Mouse (Mus musculus) heart, embryonic 11.5 days (tissue): Measurements from ENCODE around the gene Limch1. TPM values are rescaled to one million over a fixed set of nuclear protein-coding genes. Genes with fewer than 3 reads are reported as not detected.
A peak's percentile ranks its signal among the peaks of the same experiment; 100 is the strongest.

ENCODE experiments used
- ATAC-seq: fragments of 200-750 bp; cut with Nextera tagmentation; replicated peaks from 2 replicates; pipeline ENCODE4 v1.8.0; 2017; ENCODE audit warnings: moderate library complexity; ENCODE audit not compliant: insufficient number of reproducible peaks, low FRiP score, low TSS enrichment
- H3K27ac ChIP-seq: fragments of 300-500 bp; sonication (generic); 2 replicates; pipeline ENCODE4 v1.5.1; 2014; ENCODE audit warnings: mild to moderate bottlenecking, low read depth, low read length
- H3K27me3 ChIP-seq: fragments of 300-500 bp; sonication (generic); 2 replicates; pipeline ENCODE4 v1.6.1; 2014; ENCODE audit warnings: mild to moderate bottlenecking, low read length, mixed read lengths; ENCODE audit not compliant: control insufficient read depth, insufficient read depth
- H3K36me3 ChIP-seq: fragments of 300-500 bp; sonication (generic); 2 replicates; pipeline ENCODE4 v1.6.1; 2014; ENCODE audit warnings: mild to moderate bottlenecking, low read length, moderate library complexity, mixed read lengths; ENCODE audit not compliant: control insufficient read depth, insufficient read depth
- H3K4me1 ChIP-seq: fragments of 300-500 bp; sonication (generic); 2 replicates; pipeline ENCODE4 v1.6.1; 2014; ENCODE audit warnings: low read length; ENCODE audit not compliant: control insufficient read depth, insufficient read depth
- H3K4me2 ChIP-seq: fragments of 300-500 bp; sonication (generic); 2 replicates; pipeline ENCODE4 v1.6.1; 2014; ENCODE audit warnings: mild to moderate bottlenecking, moderate library complexity
- H3K4me3 ChIP-seq: fragments of 300-500 bp; sonication (generic); 2 replicates; pipeline ENCODE4 v1.5.1; 2014; ENCODE audit warnings: low read depth, low read length
- H3K9ac ChIP-seq: fragments of 300-500 bp; sonication (generic); 2 replicates; pipeline ENCODE4 v1.6.1; 2014; ENCODE audit warnings: mild to moderate bottlenecking, low read depth, low read length, moderate library complexity
- H3K9me3 ChIP-seq: fragments of 300-500 bp; sonication (generic); replicated peaks from 2 replicates; pipeline ENCODE4 v1.6.1; 2016; ENCODE audit warnings: low read length; ENCODE audit not compliant: control insufficient read depth
- WGBS: fragments of 180-500 bp; shearing (Covaris S2); extraction: QIAGEN DNeasy Blood & Tissue Kit; methylation state at CpG from one replicate; pipeline ENCODE4 v1.1.7; 2014; ENCODE audit not compliant: insufficient replicate concordance; 5-methylcytosine and 5-hydroxymethylcytosine counted together
- polyA plus RNA-seq: library from polyadenylated mRNA; unstranded; fragments of >200 nt; fragmentation: Nextera tagmentation; extraction: Ambion mirVana; gene quantifications from 2 replicates; pipeline ENCODE4 v1.2.1, GENCODE M21; 2014

Gene Limch1
- polyA plus RNA-seq, 1 experiment from 2014 or later = 32.8 TPM

DNA sequence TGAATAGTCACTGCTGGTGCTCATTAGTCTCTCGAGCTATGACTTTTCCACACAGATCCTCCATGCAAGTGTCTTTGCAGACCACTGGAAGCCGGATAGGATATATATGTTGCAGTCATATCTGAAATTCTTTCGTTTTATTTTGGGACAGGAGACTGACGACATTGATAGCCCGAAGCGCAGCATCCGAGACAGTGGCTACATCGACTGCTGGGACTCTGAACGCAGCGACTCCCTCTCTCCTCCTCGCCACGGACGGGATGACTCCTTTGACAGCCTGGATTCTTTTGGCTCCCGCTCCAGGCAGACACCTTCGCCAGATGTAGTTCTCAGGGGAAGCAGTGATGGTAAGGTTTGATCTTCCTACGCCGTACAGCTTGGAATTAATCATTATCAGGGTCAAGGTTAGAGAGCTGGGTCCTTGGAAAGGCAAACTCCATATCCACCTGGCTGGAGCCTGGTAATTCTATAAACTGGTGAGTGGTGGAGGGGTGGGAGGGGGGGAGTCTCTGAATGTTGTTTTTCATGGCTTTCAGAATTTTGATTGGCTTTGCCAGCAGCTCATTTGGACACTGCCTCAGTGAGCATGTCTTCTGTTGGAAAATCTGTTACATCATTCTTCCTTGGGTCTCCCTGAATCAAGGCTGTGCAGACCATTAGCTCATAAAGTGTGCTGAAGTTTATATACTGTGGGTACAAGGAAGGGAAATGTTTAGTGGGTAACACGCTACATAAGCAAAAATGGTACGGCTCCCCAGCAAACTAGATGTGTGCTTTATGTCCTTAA lies 223.5 kb downstream of the Limch1 start:
- no peak overlapping the region for H3K9ac ChIP-seq
- WGBS = 57% methylated on average over 19 of the region's 19 CpGs
- H3K27me3 ChIP-seq = no peaks in the 10 kb centered on the region
- no peaks in the 10 kb centered on the region for H3K9me3 ChIP-seq
- no peak overlapping the region; the same call in 1 of the 2 replicates for H3K4me3 ChIP-seq
- ATAC-seq = no peak
- H3K27ac ChIP-seq = no peak overlapping the region
- no peaks in the 10 kb centered on the region for H3K36me3 ChIP-seq
- peak overlapping the region; percentile 54 for H3K4me2 ChIP-seq
- peaks cover 14% of the 10 kb centered on the region for H3K4me1 ChIP-seq

DNA sequence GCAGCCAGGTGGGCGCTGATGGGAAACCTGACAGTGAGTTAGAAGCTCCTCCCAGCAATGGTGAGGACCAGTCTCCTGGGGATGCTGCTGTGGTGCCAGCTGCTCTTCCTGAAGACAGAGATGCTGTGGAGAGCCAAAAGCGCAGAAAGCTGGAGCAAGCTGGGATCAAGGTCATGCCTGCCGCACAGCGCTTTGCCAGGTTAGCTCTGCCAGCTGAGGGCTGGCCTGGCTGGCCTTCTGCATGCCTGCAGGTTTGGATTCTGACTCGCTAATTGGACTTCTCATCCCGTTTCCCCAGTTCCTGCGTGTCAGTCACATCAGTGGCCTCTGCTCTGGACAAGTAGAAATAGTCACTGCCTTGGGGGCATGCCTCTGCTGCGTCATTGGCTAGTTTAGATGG lies 230.0 kb downstream of the Limch1 start:
- Histone ChIP-seq H3K27ac (no peak overlapping the region), H3K4me3 (no peak overlapping the region), H3K4me2 (no peak overlapping the region), H3K27me3 (no peaks in the 10 kb centered on the region), H3K4me1 (no peaks in the 10 kb centered on the region), H3K36me3 (no peaks in the 10 kb centered on the region), H3K9me3 (no peaks in the 10 kb centered on the region), H3K9ac (no peak overlapping the region)
- no peak for ATAC-seq
- 87% methylated on average over 8 of the region's 8 CpGs for WGBS

DNA sequence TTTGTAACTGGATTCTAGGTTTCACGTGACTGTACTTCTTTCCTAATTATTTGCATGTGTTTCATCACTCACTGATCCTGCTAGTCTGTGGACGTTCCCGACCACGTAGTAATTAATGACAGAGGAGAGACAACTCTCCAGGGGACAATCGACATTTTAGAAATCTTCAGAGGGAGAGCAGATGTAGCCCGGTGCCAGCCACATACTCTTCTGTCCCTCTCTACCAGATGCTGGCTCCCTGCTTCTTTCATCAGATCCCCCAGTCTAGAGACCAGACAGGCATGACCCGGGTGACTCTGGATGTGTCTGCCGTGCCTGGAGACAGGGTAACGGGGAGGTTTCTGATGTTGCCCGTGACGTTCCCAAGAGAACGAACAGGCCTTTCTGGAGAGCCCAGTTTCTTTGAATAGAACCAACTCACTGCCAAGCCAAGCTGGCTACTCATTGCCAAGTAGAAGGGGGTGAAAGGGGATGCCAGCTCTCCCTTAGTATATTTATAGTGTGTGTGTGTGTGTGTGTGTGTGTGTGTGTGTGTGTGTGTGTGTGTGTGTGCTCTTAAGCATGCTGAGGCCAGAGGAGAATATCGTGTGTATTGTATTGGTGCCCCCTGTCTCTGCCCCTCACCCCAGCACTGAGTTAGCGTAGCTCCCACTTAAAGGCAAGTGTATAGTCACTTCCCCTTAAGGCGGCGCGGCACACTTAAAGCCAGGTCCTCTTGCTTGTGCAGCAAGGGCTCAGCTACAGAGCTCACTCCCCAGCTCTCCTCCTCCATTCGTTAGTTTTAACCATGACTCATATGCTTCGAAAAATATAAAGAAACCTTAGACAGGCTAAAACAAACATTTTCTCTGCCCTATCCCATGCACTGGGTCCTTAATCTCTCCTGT lies 233.9 kb downstream of the Limch1 start:
- 59% methylated on average over 19 of the region's 19 CpGs for WGBS
- Histone ChIP-seq H3K4me3 (no peak overlapping the region), H3K4me2 (no peak overlapping the region), H3K4me1 (no peaks in the 10 kb centered on the region), H3K9me3 (no peaks in the 10 kb centered on the region), H3K36me3 (no peaks in the 10 kb centered on the region), H3K27ac (no peak overlapping the region), H3K9ac (no peak overlapping the region), H3K27me3 (no peaks in the 10 kb centered on the region)
- ATAC-seq = no peak

GRCm38 (mm10) chr5:66980862-66981261 lies 235.2 kb downstream of the Limch1 start:
- 75% methylated on average over 4 of the region's 4 CpGs for whole genome bisulfite sequencing
- Histone ChIP-seq H3K4me1 (no peaks in the 10 kb centered on the region), H3K27me3 (no peaks in the 10 kb centered on the region; the same call in 1 of the 2 replicates), H3K4me2 (no peak overlapping the region), H3K27ac (no peak overlapping the region), H3K9ac (no peak overlapping the region), H3K4me3 (no peak overlapping the region), H3K36me3 (no peaks in the 10 kb centered on the region), H3K9me3 (no peaks in the 10 kb centered on the region)
- no peak for ATAC-seq

DNA sequence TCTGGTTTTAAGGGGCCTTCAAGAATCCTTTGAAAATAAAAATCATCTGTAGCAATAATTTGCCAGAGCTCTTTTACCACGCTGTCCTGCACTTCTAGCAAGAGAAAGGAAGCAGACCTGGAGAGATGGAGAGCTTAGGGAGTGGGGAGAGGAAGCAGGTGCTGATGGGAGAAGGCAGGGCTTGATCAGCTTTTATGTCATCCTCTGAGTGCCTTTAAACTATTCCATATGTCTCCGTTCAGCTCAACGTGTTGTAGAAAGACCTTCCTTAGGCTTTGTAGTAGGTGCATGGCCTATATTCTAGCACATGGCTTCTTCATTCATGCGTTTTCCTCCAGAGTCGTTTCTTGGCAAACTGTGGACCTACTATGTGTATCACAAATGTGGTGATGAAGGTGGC lies 237.5 kb downstream of the Limch1 start:
- H3K4me2 ChIP-seq = no peak overlapping the region
- H3K4me3 ChIP-seq = no peak overlapping the region
- H3K36me3 ChIP-seq = no peaks in the 10 kb centered on the region; the same call in 1 of the 2 replicates
- no peaks in the 10 kb centered on the region for H3K4me1 ChIP-seq
- H3K9me3 ChIP-seq = no peaks in the 10 kb centered on the region
- no peak for ATAC-seq
- H3K27ac ChIP-seq = no peak overlapping the region
- H3K9ac ChIP-seq = no peak overlapping the region
- 83% methylated on average over 5 of the region's 5 CpGs for WGBS
- peaks cover 7% of the 10 kb centered on the region for H3K27me3 ChIP-seq

GRCm38 (mm10) chr5:66988926-66989325 lies 243.3 kb downstream of the Limch1 start:
- ATAC-seq = no peak
- H3K4me3 ChIP-seq = no peak overlapping the region

GRCm38 (mm10) chr5:66989531-66989930 lies 243.9 kb downstream of the Limch1 start:
- H3K4me2 ChIP-seq = no peak overlapping the region
- H3K9me3 ChIP-seq = no peaks in the 10 kb centered on the region
- no peaks in the 10 kb centered on the region for H3K4me1 ChIP-seq
- no peak overlapping the region for H3K9ac ChIP-seq
- peaks cover 35% of the 10 kb centered on the region for H3K27me3 ChIP-seq
- WGBS = 67% methylated on average over 7 of the region's 7 CpGs
- no peak for ATAC-seq
- no peak overlapping the region for H3K27ac ChIP-seq
- H3K36me3 ChIP-seq = no peaks in the 10 kb centered on the region; the same call in 1 of the 2 replicates
- H3K4me3 ChIP-seq = no peak overlapping the region

More at GRCm38 (mm10) chr5:66988926-66989325, 243.3 kb downstream of the Limch1 start:
- Histone ChIP-seq H3K27me3 (peaks cover 31% of the 10 kb centered on the region), H3K4me2 (no peak overlapping the region), H3K36me3 (no peaks in the 10 kb centered on the region; the same call in 1 of the 2 replicates), H3K4me1 (no peaks in the 10 kb centered on the region), H3K9me3 (no peaks in the 10 kb centered on the region), H3K27ac (no peak overlapping the region), H3K9ac (no peak overlapping the region)
- WGBS = 84% methylated on average over 4 of the region's 4 CpGs

GRCm38 (mm10) chr5:66992401-66992800 lies 246.8 kb downstream of the Limch1 start:
- ATAC-seq = no peak
- Histone ChIP-seq H3K4me1 (0 out of 2 replicates have a peak, but pooled peaks cover 6% of the 10 kb centered on the region), H3K4me2 (no peak overlapping the region), H3K4me3 (no peak overlapping the region), H3K36me3 (no peaks in the 10 kb centered on the region; the same call in 1 of the 2 replicates), H3K9me3 (no peaks in the 10 kb centered on the region), H3K27me3 (peaks cover 54% of the 10 kb centered on the region), H3K9ac (no peak overlapping the region), H3K27ac (no peak overlapping the region)
- WGBS = 75% methylated on average over 7 of the region's 7 CpGs
